Mouse (Mus musculus) limb, embryonic 12.5 days (tissue): ENCODE measurements around the gene Serpinb9b. TPM values are rescaled to one million over a fixed set of nuclear protein-coding genes. Genes with fewer than 3 reads are reported as not detected.
"Not testable (repeated sequence)": the region's sequence is repeated elsewhere in the genome, so short reads cannot be mapped to it uniquely, and the experiment has no call there.

Source experiments
- ATAC-seq: fragments of 200-750 bp; cut with Nextera tagmentation; 2 replicates; pipeline ENCODE4 v1.8.0; 2017; ENCODE audit warnings: low read depth, moderate TSS enrichment; ENCODE audit not compliant: insufficient number of reproducible peaks, insufficient read depth, low FRiP score, low TSS enrichment
- H3K27ac ChIP-seq: fragments of 300-500 bp; sonication (generic); 2 replicates; pipeline ENCODE4 v1.5.1; 2016; ENCODE audit warnings: mild to moderate bottlenecking, moderate library complexity
- H3K27me3 ChIP-seq: fragments of 300-500 bp; sonication (generic); 2 replicates; pipeline ENCODE4 v1.6.1; 2016; ENCODE audit warnings: mild to moderate bottlenecking, moderate library complexity
- H3K36me3 ChIP-seq: fragments of 300-500 bp; sonication (generic); 2 replicates; pipeline ENCODE4 v1.6.1; 2016; ENCODE audit warnings: mild to moderate bottlenecking, moderate library complexity
- H3K4me1 ChIP-seq: fragments of 300-500 bp; sonication (generic); replicated peaks from 2 replicates; pipeline ENCODE4 v1.6.1; 2016
- H3K4me2 ChIP-seq: fragments of 300-500 bp; sonication (generic); 2 replicates; pipeline ENCODE4 v1.6.1; 2016; ENCODE audit warnings: mild to moderate bottlenecking, moderate library complexity
- H3K4me3 ChIP-seq: fragments of 300-500 bp; sonication (generic); replicated peaks from 2 replicates; pipeline ENCODE4 v1.5.1; 2016; ENCODE audit warnings: mild to moderate bottlenecking
- H3K9ac ChIP-seq: fragments of 300-500 bp; sonication (generic); replicated peaks from 2 replicates; pipeline ENCODE4 v1.6.1; 2016; ENCODE audit warnings: mild to moderate bottlenecking, moderate library complexity
- H3K9me3 ChIP-seq: fragments of 300-500 bp; sonication (generic); 2 replicates; pipeline ENCODE4 v1.6.1; 2016; ENCODE audit warnings: mild to moderate bottlenecking, moderate library complexity
- WGBS: fragments of 180-500 bp; shearing (Covaris S2); methylation state at CpG from one replicate; pipeline ENCODE4 v1.1.7; 2016; 5-methylcytosine and 5-hydroxymethylcytosine counted together
- polyA plus RNA-seq: library from polyadenylated mRNA; unstranded; fragments of >200 nt; fragmentation: Nextera tagmentation; extraction: Ambion mirVana; gene quantifications from 2 replicates; pipeline ENCODE4 v1.2.1, GENCODE M21; 2016

Gene Serpinb9b
- polyA plus RNA-seq, 1 experiment from 2014 or later, result not detected

DNA sequence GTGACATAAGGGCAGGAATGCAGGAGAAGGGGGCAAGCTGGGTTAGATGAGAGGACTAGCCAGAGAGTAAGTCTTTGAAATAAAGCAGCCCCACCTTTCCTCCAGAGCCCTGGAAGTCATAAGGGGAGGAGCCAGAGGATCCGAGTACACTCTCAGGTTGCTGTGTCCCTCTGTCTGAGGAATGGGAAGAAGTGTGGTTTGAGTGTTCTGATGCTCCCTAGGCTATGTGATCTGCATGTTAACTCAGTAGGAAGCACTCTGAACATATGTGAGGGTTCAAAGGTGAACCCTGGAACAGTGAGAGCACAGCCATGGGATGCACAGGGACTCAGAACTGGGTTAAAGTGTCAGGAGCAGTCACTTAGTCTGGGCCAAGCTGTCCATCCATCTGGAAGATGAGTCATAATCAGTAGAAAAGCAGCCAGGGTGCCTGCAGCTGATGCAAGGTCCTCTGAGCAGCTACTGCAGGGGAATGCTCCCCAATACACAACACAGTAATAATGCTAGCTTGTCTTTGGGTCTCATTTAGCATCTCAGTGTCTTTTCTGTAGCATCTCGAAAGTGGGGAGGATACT lies 21.6 kb upstream of the Serpinb9b start:
- 56% methylated on average over 2 of the region's 2 CpGs for WGBS
- no peaks in the 10 kb centered on the region for H3K27me3 ChIP-seq
- ATAC-seq, result no peak

GRCm38 (mm10) chr13:33006555-33006954 lies 20.7 kb upstream of the Serpinb9b start:
- no peak for ATAC-seq

More for the DNA sequence above, 21.6 kb upstream of the Serpinb9b start:
- Histone ChIP-seq H3K9me3 (no peaks in the 10 kb centered on the region), H3K36me3 (no peaks in the 10 kb centered on the region), H3K4me1 (0 out of 2 replicates have a peak, but pooled peaks cover 5% of the 10 kb centered on the region), H3K27ac (no peak overlapping the region), H3K9ac (no peak overlapping the region), H3K4me3 (no peak overlapping the region), H3K4me2 (no peak overlapping the region)

GRCm38 (mm10) chr13:33012395-33012794 lies 14.8 kb upstream of the Serpinb9b start:
- Histone ChIP-seq H3K9ac (no peak overlapping the region), H3K36me3 (no peaks in the 10 kb centered on the region), H3K9me3 (no peaks in the 10 kb centered on the region), H3K4me1 (no peaks in the 10 kb centered on the region), H3K27me3 (no peaks in the 10 kb centered on the region), H3K4me2 (no peak overlapping the region), H3K4me3 (no peak overlapping the region), H3K27ac (no peak overlapping the region)
- WGBS, result 90% methylated on average over 1 of the region's 1 CpGs
- no peak for ATAC-seq

More at GRCm38 (mm10) chr13:33006555-33006954, 20.7 kb upstream of the Serpinb9b start:
- no peak overlapping the region for H3K27ac ChIP-seq
- H3K9ac ChIP-seq, result no peak overlapping the region
- no peaks in the 10 kb centered on the region for H3K36me3 ChIP-seq
- no peak overlapping the region for H3K4me2 ChIP-seq
- H3K4me1 ChIP-seq, result 0 out of 2 replicates have a peak, but pooled peaks cover 5% of the 10 kb centered on the region
- no peaks in the 10 kb centered on the region for H3K27me3 ChIP-seq
- no peaks in the 10 kb centered on the region for H3K9me3 ChIP-seq
- WGBS, result 79% methylated on average over 3 of the region's 3 CpGs
- H3K4me3 ChIP-seq, result no peak overlapping the region

DNA sequence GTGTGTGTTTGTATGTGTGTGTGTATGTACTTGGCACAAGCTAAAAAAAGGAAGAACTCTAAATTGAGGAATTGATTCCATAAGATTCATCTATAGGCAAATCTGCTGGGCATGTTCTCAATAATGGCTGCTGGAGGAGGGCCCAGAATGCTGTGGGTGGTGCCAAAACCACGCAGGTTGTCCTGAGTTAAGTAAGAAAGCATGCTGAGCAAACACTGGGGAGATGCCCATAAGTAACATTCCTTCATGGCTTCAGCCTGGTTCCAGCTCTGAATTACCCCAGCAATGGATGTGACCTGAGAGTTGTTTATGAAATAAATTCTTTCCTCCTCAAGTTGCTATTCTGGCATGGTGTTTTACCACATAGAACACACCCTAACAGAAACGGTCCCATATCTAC lies 13.9 kb upstream of the Serpinb9b start:
- Histone ChIP-seq H3K4me2 (no peak overlapping the region), H3K27me3 (no peaks in the 10 kb centered on the region), H3K9me3 (no peaks in the 10 kb centered on the region), H3K27ac (no peak overlapping the region), H3K4me3 (no peak overlapping the region), H3K4me1 (no peaks in the 10 kb centered on the region), H3K36me3 (no peaks in the 10 kb centered on the region), H3K9ac (no peak overlapping the region)
- no peak for ATAC-seq
- WGBS, result 82% methylated on average over 2 of the region's 2 CpGs

DNA sequence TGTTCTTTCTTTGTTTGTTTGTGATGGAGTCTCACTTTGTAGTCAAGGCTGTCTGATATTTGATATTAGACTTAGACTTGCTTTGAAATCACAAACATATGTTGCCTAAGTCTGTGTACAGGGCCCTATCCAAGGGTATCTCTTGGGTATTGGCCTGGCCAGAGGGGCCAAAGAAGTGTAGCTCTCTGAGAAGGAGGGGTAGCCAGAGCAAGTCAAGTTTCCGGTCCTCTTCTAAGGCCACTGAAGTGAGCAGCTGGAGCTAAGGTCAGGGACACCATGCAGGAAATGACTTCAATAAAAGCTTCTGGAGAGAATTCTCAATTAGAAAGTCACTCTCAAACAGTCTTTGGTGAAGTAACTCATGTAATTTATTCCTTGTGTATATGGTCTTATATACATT lies 4.8 kb upstream of the Serpinb9b start:
- 76% methylated on average over 1 of the region's 1 CpGs for WGBS
- no peak for ATAC-seq
- Histone ChIP-seq H3K9me3 (0 out of 2 replicates have a peak, but pooled peaks cover 6% of the 10 kb centered on the region), H3K4me3 (no peak overlapping the region), H3K9ac (no peak overlapping the region), H3K27ac (no peak overlapping the region), H3K36me3 (no peaks in the 10 kb centered on the region), H3K27me3 (no peaks in the 10 kb centered on the region), H3K4me2 (no peak overlapping the region), H3K4me1 (no peaks in the 10 kb centered on the region)

DNA sequence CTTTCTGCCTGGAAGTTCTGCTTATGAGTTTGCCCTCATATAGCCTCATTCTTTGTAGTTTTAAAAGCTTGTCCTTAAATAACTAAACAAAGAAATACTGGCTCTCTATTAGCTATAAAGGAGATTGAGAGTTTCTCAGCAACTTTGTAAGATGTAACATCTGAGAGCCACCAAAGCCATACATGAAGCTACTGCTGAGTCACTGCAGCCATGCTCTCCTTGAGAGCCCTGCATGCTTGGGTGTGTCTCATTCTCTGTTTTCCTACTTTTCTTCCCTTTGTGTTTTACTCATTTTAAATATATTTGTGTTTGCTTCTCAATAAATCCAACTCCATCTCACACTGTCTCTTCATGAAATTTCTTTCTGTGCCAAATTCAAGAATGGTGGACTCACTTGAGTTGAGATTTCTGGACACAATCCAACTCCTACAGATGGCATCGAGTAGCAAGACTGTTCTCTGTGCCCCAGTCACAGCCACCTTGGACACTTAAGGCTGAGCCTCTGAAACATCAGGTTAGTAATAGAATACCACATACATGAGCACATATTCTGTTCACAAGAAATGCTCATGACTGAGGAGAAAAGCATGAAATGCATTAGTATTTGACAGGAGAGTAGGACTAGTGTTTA lies 674 bp upstream of the Serpinb9b start:
- H3K9ac ChIP-seq, result no peak overlapping the region
- WGBS, result 70% methylated on average over 1 of the region's 1 CpGs
- no peaks in the 10 kb centered on the region for H3K9me3 ChIP-seq
- no peaks in the 10 kb centered on the region for H3K27me3 ChIP-seq
- H3K4me3 ChIP-seq, result no peak overlapping the region
- H3K36me3 ChIP-seq, result no peaks in the 10 kb centered on the region
- H3K27ac ChIP-seq, result no peak overlapping the region
- no peak for ATAC-seq
- H3K4me2 ChIP-seq, result no peak overlapping the region
- H3K4me1 ChIP-seq, result no peaks in the 10 kb centered on the region

DNA sequence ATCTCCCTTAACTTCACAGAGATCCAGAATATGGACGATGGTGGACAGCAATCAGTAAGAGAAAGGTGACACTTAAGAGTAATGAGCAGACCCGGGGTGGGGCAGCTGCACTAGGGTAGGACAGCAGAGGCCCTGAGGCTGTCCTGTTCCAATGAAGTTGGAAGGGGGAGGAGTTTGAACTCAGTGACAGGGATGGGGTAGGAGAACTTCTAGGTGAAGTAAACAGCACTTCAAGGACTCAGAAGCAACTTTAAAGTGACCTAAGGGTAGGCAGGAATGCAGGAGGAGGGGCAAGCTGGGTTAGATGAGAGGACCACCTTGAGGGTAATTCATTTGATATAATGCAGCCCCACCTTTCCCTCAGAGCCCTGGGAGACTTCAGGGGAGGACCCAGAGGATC lies 930 bp downstream of the Serpinb9b start:
- no peak for ATAC-seq
- WGBS, result 18% methylated on average over 2 of the region's 2 CpGs
- Histone ChIP-seq H3K9ac (no peak overlapping the region), H3K4me2 (no peak overlapping the region), H3K9me3 (no peaks in the 10 kb centered on the region), H3K36me3 (no peaks in the 10 kb centered on the region), H3K4me3 (no peak overlapping the region), H3K27ac (no peak overlapping the region), H3K27me3 (no peaks in the 10 kb centered on the region), H3K4me1 (no peaks in the 10 kb centered on the region)

- Histone ChIP-seq H3K27ac (no peak overlapping the region), H3K4me2 (no peak overlapping the region), H3K27me3 (no peaks in the 10 kb centered on the region), H3K4me1 (no peaks in the 10 kb centered on the region), H3K9ac (no peak overlapping the region), H3K4me3 (no peak overlapping the region), H3K9me3 (no peaks in the 10 kb centered on the region), H3K36me3 (no peaks in the 10 kb centered on the region)
- no peak for ATAC-seq
- 59% methylated on average over 2 of the region's 2 CpGs for WGBS
These were observed 1.3 kb downstream of the Serpinb9b start for GRCm38 (mm10) chr13:33028550-33028949.

DNA sequence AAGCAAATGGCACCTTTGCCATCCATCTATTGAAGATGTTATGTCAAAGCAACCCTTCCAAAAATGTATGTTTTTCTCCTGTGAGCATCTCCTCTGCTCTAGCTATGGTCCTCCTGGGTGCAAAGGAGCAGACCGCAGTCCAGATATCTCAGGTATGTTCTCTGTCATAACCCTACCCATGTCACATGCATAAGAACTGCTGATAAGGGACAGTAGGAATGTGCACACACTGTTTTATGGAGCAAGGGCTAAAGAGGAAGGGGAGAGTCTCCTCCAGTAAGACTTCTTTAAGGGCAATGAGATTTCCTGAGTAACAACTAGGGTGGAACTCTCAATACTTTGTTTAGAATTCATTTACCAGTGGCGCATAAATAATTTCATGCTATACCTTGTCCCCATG lies 2.3 kb downstream of the Serpinb9b start:
- not testable (repeated sequence) for H3K4me2 ChIP-seq, H3K9me3 ChIP-seq, H3K27me3 ChIP-seq, H3K4me3 ChIP-seq, ATAC-seq, H3K9ac ChIP-seq, H3K4me1 ChIP-seq, H3K27ac ChIP-seq, H3K36me3 ChIP-seq
- WGBS, result 97% methylated on average over 2 of the region's 2 CpGs

DNA sequence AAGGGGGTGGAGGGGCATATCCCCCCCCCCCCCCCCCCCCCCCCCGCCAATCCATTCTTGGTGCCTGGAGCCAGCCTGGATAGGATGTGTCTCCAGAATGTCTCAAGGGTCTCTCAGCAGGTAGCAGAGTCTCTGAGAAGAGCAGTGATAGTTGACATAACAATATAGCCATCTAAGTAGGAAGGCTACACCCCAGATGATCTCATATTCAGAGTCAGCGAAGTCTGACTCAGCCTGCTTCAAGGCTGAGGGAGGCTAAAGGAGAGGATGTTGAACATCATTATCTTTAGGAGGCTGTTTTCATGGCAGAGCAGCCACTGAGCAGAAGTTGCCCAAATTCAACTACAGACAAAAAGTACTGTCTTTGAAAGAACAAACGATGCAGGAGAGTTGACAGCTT lies 3.1 kb downstream of the Serpinb9b start:
- Histone ChIP-seq H3K9me3 (no peaks in the 10 kb centered on the region), H3K36me3 (no peaks in the 10 kb centered on the region), H3K4me2 (no peak overlapping the region), H3K4me1 (no peaks in the 10 kb centered on the region), H3K27me3 (no peaks in the 10 kb centered on the region), H3K9ac (no peak overlapping the region), H3K4me3 (no peak overlapping the region), H3K27ac (no peak overlapping the region)
- no peak for ATAC-seq
- 93% methylated on average over 2 of the region's 3 CpGs for WGBS

- 85% methylated on average over 1 of the region's 1 CpGs for WGBS
- no peak overlapping the region for H3K27ac ChIP-seq
- ATAC-seq, result no peak
- no peaks in the 10 kb centered on the region for H3K36me3 ChIP-seq
- H3K27me3 ChIP-seq, result no peaks in the 10 kb centered on the region
- H3K4me2 ChIP-seq, result no peak overlapping the region
- no peak overlapping the region for H3K4me3 ChIP-seq
- H3K9ac ChIP-seq, result no peak overlapping the region
- no peaks in the 10 kb centered on the region for H3K9me3 ChIP-seq
- no peaks in the 10 kb centered on the region for H3K4me1 ChIP-seq
These were observed 8.3 kb downstream of the Serpinb9b start for GRCm38 (mm10) chr13:33035506-33035905.

DNA sequence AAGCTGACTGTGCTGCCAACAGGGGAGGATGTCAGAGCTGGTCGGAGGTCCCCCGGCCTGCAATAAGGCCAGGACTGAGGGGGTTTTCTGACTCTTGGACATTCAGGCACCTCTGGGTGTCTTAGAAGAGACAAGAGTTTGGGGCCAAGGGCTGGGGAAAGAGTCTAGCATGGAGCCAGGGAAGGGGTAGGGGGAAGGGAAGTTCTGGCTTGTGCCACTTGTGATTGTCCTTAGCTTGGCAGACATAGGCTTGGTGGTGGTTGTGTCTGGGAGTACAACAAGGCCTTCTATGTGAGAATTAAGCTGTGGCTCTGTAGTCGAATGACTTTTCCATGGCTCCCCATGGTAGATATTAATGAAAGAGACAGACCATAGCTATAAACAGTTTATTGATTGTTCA lies 16.3 kb downstream of the Serpinb9b start:
- H3K4me1 ChIP-seq, result no peaks in the 10 kb centered on the region
- ATAC-seq, result no peak
- no peak overlapping the region for H3K4me2 ChIP-seq
- no peak overlapping the region for H3K27ac ChIP-seq
- H3K9me3 ChIP-seq, result no peaks in the 10 kb centered on the region
- H3K9ac ChIP-seq, result no peak overlapping the region
- no peaks in the 10 kb centered on the region for H3K36me3 ChIP-seq
- H3K4me3 ChIP-seq, result no peak overlapping the region
- no peaks in the 10 kb centered on the region for H3K27me3 ChIP-seq
- 90% methylated on average over 3 of the region's 3 CpGs for WGBS
